Mouse (Mus musculus) bone marrow, adult 2 months (tissue): ENCODE data around the gene Gpc6. TPM values are rescaled to one million over a fixed set of nuclear protein-coding genes. Genes with fewer than 3 reads are reported as not detected.

Source experiments
- H3K27ac ChIP-seq: fragments of 200-500 bp; 2 replicates; pipeline ENCODE4 v1.5.1; 2012; ENCODE audit warnings: low read depth, mild to moderate bottlenecking, control low read depth, inconsistent platforms, low read length; ENCODE audit not compliant: control insufficient read depth, poor library complexity, insufficient read depth
- H3K4me1 ChIP-seq: fragments of 200-500 bp; 2 replicates; pipeline ENCODE4 v1.6.1; 2011; ENCODE audit warnings: low read length; ENCODE audit not compliant: control insufficient read depth, insufficient read depth
- H3K4me3 ChIP-seq: fragments of 200-500 bp; replicated peaks from 2 replicates; pipeline ENCODE3; 2011; ENCODE audit warnings: mild to moderate bottlenecking, low read depth, low read length, control low read depth; ENCODE audit not compliant: control insufficient read depth
- CTCF ChIP-seq: fragments of 200-500 bp; IDR thresholded peaks from 2 replicates; pipeline ENCODE4 v1.5.1; 2011; ENCODE audit warnings: low read length, control low read depth; ENCODE audit not compliant: control insufficient read depth, insufficient read depth
- POLR2A ChIP-seq: fragments of 200-500 bp; IDR thresholded peaks from 2 replicates; pipeline ENCODE4 v1.6.1; 2011; ENCODE audit warnings: low read depth, mild to moderate bottlenecking, control low read depth, low read length, borderline replicate concordance; ENCODE audit not compliant: control insufficient read depth
- WGBS: fragments of 180-500 bp; shearing (Covaris S2); methylation state at CpG from one replicate; pipeline ENCODE4 v1.1.7; 2018; 5-methylcytosine and 5-hydroxymethylcytosine counted together
- polyA plus RNA-seq: library from polyadenylated mRNA; stranded (reverse); fragments of >200 nt; gene quantifications from 2 replicates; pipeline ENCODE4 v1.2.4, GENCODE M21; 2011; ENCODE audit warnings: low replicate concordance; ENCODE audit not compliant: missing spikeins, insufficient read depth, insufficient read length

Gene Gpc6
- polyA plus RNA-seq, 1 experiment, result 2.2 TPM

- no peak overlapping the region for H3K27ac ChIP-seq
- WGBS, result 63% methylated on average over 2 of the region's 2 CpGs
- TF ChIP-seq POLR2A (no peak), CTCF (no peak)
These were observed 136.0 kb downstream of the Gpc6 start for GRCm38 (mm10) chr14:117061078-117061477.

GRCm38 (mm10) chr14:117061527-117061926 is 136.4 kb downstream of the Gpc6 start:
- TF ChIP-seq CTCF (no peak), POLR2A (no peak)
- no peak overlapping the region for H3K4me3 ChIP-seq
- 85% methylated on average over 2 of the region's 2 CpGs for WGBS
- H3K4me1 ChIP-seq, result no peaks in the 10 kb centered on the region
- H3K27ac ChIP-seq, result no peak overlapping the region

More at GRCm38 (mm10) chr14:117061078-117061477, 136.0 kb downstream of the Gpc6 start:
- Histone ChIP-seq H3K4me1 (no peaks in the 10 kb centered on the region), H3K4me3 (no peak overlapping the region)

- whole genome bisulfite sequencing, result 72% methylated on average over 5 of the region's 5 CpGs
- Histone ChIP-seq H3K4me3 (no peak overlapping the region), H3K27ac (no peak overlapping the region), H3K4me1 (no peaks in the 10 kb centered on the region)
- TF ChIP-seq CTCF, result no peak
- no peak for TF ChIP-seq POLR2A
These were observed 143.1 kb downstream of the Gpc6 start for GRCm38 (mm10) chr14:117068179-117068578.

GRCm38 (mm10) chr14:117070470-117071085 is 145.5 kb downstream of the Gpc6 start:
- WGBS, result 66% methylated on average over 4 of the region's 4 CpGs
- TF ChIP-seq POLR2A, result no peak
- no peak for TF ChIP-seq CTCF
- no peak overlapping the region for H3K27ac ChIP-seq
- no peaks in the 10 kb centered on the region for H3K4me1 ChIP-seq
- no peak overlapping the region for H3K4me3 ChIP-seq

- H3K4me1 ChIP-seq, result no peaks in the 10 kb centered on the region
- no peak for TF ChIP-seq POLR2A
- TF ChIP-seq CTCF, result no peak
- no peak overlapping the region for H3K27ac ChIP-seq
- H3K4me3 ChIP-seq, result no peak overlapping the region
- 74% methylated on average over 4 of the region's 4 CpGs for WGBS
These were observed 168.5 kb downstream of the Gpc6 start for GRCm38 (mm10) chr14:117093586-117093985.

- Histone ChIP-seq H3K4me3 (no peak overlapping the region), H3K4me1 (no peaks in the 10 kb centered on the region), H3K27ac (no peak overlapping the region)
- WGBS, result 83% methylated on average over 4 of the region's 4 CpGs
- TF ChIP-seq POLR2A (no peak), CTCF (no peak)
These were observed 181.8 kb downstream of the Gpc6 start for GRCm38 (mm10) chr14:117106900-117107299.

- H3K27ac ChIP-seq, result no peak overlapping the region
- TF ChIP-seq POLR2A (no peak), CTCF (no peak)
- H3K4me3 ChIP-seq, result no peak overlapping the region
- WGBS, result 79% methylated on average over 3 of the region's 3 CpGs
- no peaks in the 10 kb centered on the region for H3K4me1 ChIP-seq
These were observed 188.0 kb downstream of the Gpc6 start for GRCm38 (mm10) chr14:117113153-117113552.

GRCm38 (mm10) chr14:117122036-117122435 is 196.9 kb downstream of the Gpc6 start:
- Histone ChIP-seq H3K27ac (no peak overlapping the region), H3K4me1 (no peaks in the 10 kb centered on the region), H3K4me3 (no peak overlapping the region)
- TF ChIP-seq CTCF (no peak), POLR2A (no peak)
- 54% methylated on average over 1 of the region's 1 CpGs for WGBS

- WGBS, result 57% methylated on average over 1 of the region's 1 CpGs
- Histone ChIP-seq H3K4me1 (no peaks in the 10 kb centered on the region), H3K27ac (no peak overlapping the region), H3K4me3 (no peak overlapping the region)
- TF ChIP-seq POLR2A (no peak), CTCF (no peak)
These were observed 205.2 kb downstream of the Gpc6 start for GRCm38 (mm10) chr14:117130334-117130733.
